Mouse (Mus musculus) lung, postnatal 0 days (tissue): Measurements from ENCODE around the gene Chrm5.

Experiments used
- CTCF ChIP-seq: IDR thresholded peaks from 2 replicates; pipeline ENCODE4 v1.5.1; 2016; ENCODE audit warnings: antibody characterized with exemption, mild to moderate bottlenecking
- EP300 ChIP-seq: IDR thresholded peaks from 2 replicates; pipeline ENCODE4 v1.6.1; 2016; ENCODE audit warnings: antibody characterized with exemption, mild to moderate bottlenecking, control low read depth

GRCm38 (mm10) chr2:112454125-112454861, 26.3 kb downstream of the Chrm5 start:
- TF ChIP-seq EP300, result no peak
- TF ChIP-seq CTCF, result no peak
